Comparison of ENCODE assay signal across 9 mouse cellular contexts in genomic region chr15:86188746-86189470, GRCm38 (mm10). TPM values are rescaled to one million over a fixed set of nuclear protein-coding genes. Genes with fewer than 3 reads are reported as not detected.
DNase-seq lines count a peak whose midpoint lies in the region; ATAC-seq and TF ChIP-seq lines count a peak whose summit lies in the region.
"Had no signal": no experiment of that assay in that cellular context is flagged by ENCODE, and none has a peak within 500 bp of the region (broad histone marks: within the 10 kb centered on the region; RNA-seq: fewer than 3 reads in every experiment).

No protein-coding gene starts in this region.

- no peaks in the 10 kb centered on the region for H3K36me3 ChIP-seq in liver, adult 2 months (ENCODE audit: control insufficient read depth, insufficient read depth, low read length)
- no peaks in the 10 kb centered on the region for H3K36me3 ChIP-seq in liver, embryonic 11.5 days (ENCODE audit: control insufficient read depth, insufficient read depth, low read length)
- H3K36me3 ChIP-seq in stomach, embryonic 15.5 days: no peaks in the 10 kb centered on the region
- H3K36me3 ChIP-seq: G1E had no signal

- no peak for ATAC-seq in liver, embryonic 11.5 days (replicated peaks; ENCODE audit: low FRiP score)
- no peak for ATAC-seq in stomach, embryonic 15.5 days (ENCODE audit: insufficient read depth, low FRiP score, low read depth)

- TF ChIP-seq CTCF in liver, adult 2 months (IDR thresholded peaks at IDR 0.05; ENCODE audit: low read depth, low read length): no peak
- TF ChIP-seq CTCF in lung, adult 2 months (IDR thresholded peaks at IDR 0.05; ENCODE audit: insufficient read depth, low read length): no peak

- DNase-seq in liver, adult 2 months (ENCODE audit: extremely low read depth, low read depth, low spot score): peak; percentile 94
- DNase-seq in liver, embryonic 11.5 days (ENCODE audit: low spot score): no peak
- peak; percentile 81 to 82 for DNase-seq in gastrocnemius, postnatal 36 days
- DNase-seq in kidney, adult 18-20 months: peak; percentile 95
- DNase-seq in lung, adult 2 months: peak; percentile 74
- DNase-seq in right cerebral cortex, postnatal 10 days (ENCODE audit: low spot score in 2 of 2): no peak

- peak overlapping the region; percentile 41 for H3K9ac ChIP-seq in liver, adult 2 months (ENCODE audit: low read depth, low read length)
- H3K9ac ChIP-seq in liver, embryonic 11.5 days (ENCODE audit: low read depth, low read length): no peak overlapping the region
- H3K9ac ChIP-seq in stomach, embryonic 15.5 days: no peak overlapping the region

- H3K9me3 ChIP-seq in liver, embryonic 11.5 days (ENCODE audit: control insufficient read depth, low read length): no peaks in the 10 kb centered on the region
- H3K9me3 ChIP-seq in stomach, embryonic 15.5 days: no peaks in the 10 kb centered on the region
- H3K9me3 ChIP-seq: G1E had no signal

- H3K4me2 ChIP-seq in liver, embryonic 11.5 days: no peak overlapping the region
- H3K4me2 ChIP-seq in stomach, embryonic 15.5 days: 0 out of 2 replicates have a peak overlapping the region, but pooled peaks have one; percentile 10

- peaks cover 4% of the 10 kb centered on the region; the same call in 1 of the 2 replicates for H3K27me3 ChIP-seq in liver, adult 2 months (ENCODE audit: control insufficient read depth, insufficient read depth, low read length)
- H3K27me3 ChIP-seq in liver, embryonic 11.5 days (replicated peaks; ENCODE audit: control insufficient read depth, insufficient read depth, low read length): peaks cover 15% of the 10 kb centered on the region
- no peaks in the 10 kb centered on the region for H3K27me3 ChIP-seq in stomach, embryonic 15.5 days (replicated peaks)

- intact Hi-C loops in gastrocnemius, postnatal 36 days (cut with DNase I): no loop called here

- WGBS in liver, adult 2 months: 5% methylated on average over 10 of the region's 10 CpGs
- 37% methylated on average over 10 of the region's 10 CpGs for WGBS in liver, embryonic 11.5 days
- 14% methylated on average over 10 of the region's 10 CpGs for WGBS in lung, adult 2 months
- WGBS in stomach, embryonic 15.5 days: 24% methylated on average over 10 of the region's 10 CpGs

- H3K27ac ChIP-seq in liver, adult 2 months (replicated peaks; ENCODE audit: insufficient read depth, low read depth, low read length): peak overlapping the region; percentile 72
- H3K27ac ChIP-seq in liver, embryonic 11.5 days (ENCODE audit: low read depth, low read length): no peak overlapping the region
- peak overlapping the region; percentile 63 for H3K27ac ChIP-seq in brown adipose tissue, adult 24 weeks (replicated peaks; ENCODE audit: low read depth, low read length)
- peak overlapping the region; percentile 57 for H3K27ac ChIP-seq in stomach, embryonic 15.5 days

- peak overlapping the region; percentile 5; the same call in 1 of the 2 replicates for H3K4me3 ChIP-seq in liver, adult 2 months (ENCODE audit: insufficient read depth, low read depth, low read length)
- no peak overlapping the region for H3K4me3 ChIP-seq in liver, embryonic 11.5 days (ENCODE audit: low read depth, low read length)
- H3K4me3 ChIP-seq in brown adipose tissue, adult 24 weeks (ENCODE audit: insufficient read depth, low read depth, low read length): no peak overlapping the region
- peak overlapping the region; percentile 12 for H3K4me3 ChIP-seq in lung, adult 2 months (replicated peaks; ENCODE audit: extremely low read depth, low read depth, low read length)
- no peak overlapping the region for H3K4me3 ChIP-seq in stomach, embryonic 15.5 days (replicated peaks)

- TF ChIP-seq POLR2A in liver, adult 2 months (IDR thresholded peaks at IDR 0.05; ENCODE audit: extremely low read depth, insufficient read depth, low read length): no peak
- 0 out of 2 replicates have a peak, but pooled peaks have one; percentile 41 for TF ChIP-seq POLR2A in lung, adult 2 months (IDR thresholded peaks at IDR 0.05; ENCODE audit: borderline replicate concordance, extremely low read depth, low read depth, low read length)

- H3K79me2 ChIP-seq in liver, adult 2 months (ENCODE audit: control insufficient read depth, insufficient read depth, low read length): no peaks in the 10 kb centered on the region

- peaks cover 15% of the 10 kb centered on the region for H3K4me1 ChIP-seq in liver, adult 2 months (ENCODE audit: control insufficient read depth, insufficient read depth, low read length)
- peaks cover 12% of the 10 kb centered on the region for H3K4me1 ChIP-seq in liver, embryonic 11.5 days (replicated peaks; ENCODE audit: control insufficient read depth, insufficient read depth, low read length)
- H3K4me1 ChIP-seq in brown adipose tissue, adult 24 weeks (ENCODE audit: control insufficient read depth, insufficient read depth, insufficient read length, low read length): peaks cover 25% of the 10 kb centered on the region
- peaks cover 28% of the 10 kb centered on the region for H3K4me1 ChIP-seq in lung, adult 2 months (ENCODE audit: control insufficient read depth, insufficient read depth, low read length)
- H3K4me1 ChIP-seq in stomach, embryonic 15.5 days: peaks cover 23% of the 10 kb centered on the region

RNA-seq across cellular contexts. Expression of gene Cerk, which starts 3.0 kb away (rescaled TPM):
- total RNA-seq in liver, adult 2 months (2014; rRNA removed): 3.0 and 3.7 TPM in 2 replicates
- 2.6 and 2.7 TPM in 2 replicates for polyA plus RNA-seq in liver, adult 2 months (2012; rRNA removed)
- polyA plus RNA-seq in liver, embryonic 11.5 days (2014; fragmentation: Nextera tagmentation; extraction: Ambion mirVana): 8.4 and 8.5 TPM in 2 replicates
- 4.5 and 5.0 TPM in 2 replicates for polyA plus RNA-seq in brown adipose tissue, adult 24 weeks (2012; ENCODE audit: insufficient read depth, insufficient read length, missing spikeins)
- 1 to 10 TPM; 3.6 to 5.3 TPM for total RNA-seq in gastrocnemius, postnatal 36 days (2021)
- 38.2 and 40.8 TPM in 2 replicates for polyA plus RNA-seq in lung, adult 2 months (2012; rRNA removed)
- 11.0 and 12.1 TPM in 2 replicates for polyA plus RNA-seq in stomach, embryonic 15.5 days (2015; fragmentation: Nextera tagmentation; extraction: Ambion mirVana)

RNA-seq across cellular contexts. Expression of gene Tbc1d22a, which starts 25.4 kb away (rescaled TPM):
- 9.6 and 13.2 TPM in 2 replicates for total RNA-seq in liver, adult 2 months (2014; rRNA removed)
- polyA plus RNA-seq in liver, adult 2 months (2012; rRNA removed): 14.1 and 14.3 TPM in 2 replicates
- polyA plus RNA-seq in liver, embryonic 11.5 days (2014; fragmentation: Nextera tagmentation; extraction: Ambion mirVana): 10.8 and 11.7 TPM in 2 replicates
- 12.5 and 15.2 TPM in 2 replicates for polyA plus RNA-seq in brown adipose tissue, adult 24 weeks (2012; ENCODE audit: insufficient read depth, insufficient read length, missing spikeins)
- total RNA-seq in gastrocnemius, postnatal 36 days (2021): 10 to 100 TPM; 13.5 to 16.0 TPM
- polyA plus RNA-seq in lung, adult 2 months (2012; rRNA removed): 31.9 and 34.7 TPM in 2 replicates
- polyA plus RNA-seq in stomach, embryonic 15.5 days (2015; fragmentation: Nextera tagmentation; extraction: Ambion mirVana): 10.4 TPM in 2 replicates

Comparison
In these comparisons a context has a peak if more than half of its experiments do, and no peak if none do; other contexts are left out.
1. DNase-seq: peak in liver, adult 2 months (single experiment), gastrocnemius, postnatal 36 days (2 of 2), kidney, adult 18-20 months (single experiment) and lung, adult 2 months (single experiment); none in liver, embryonic 11.5 days (single experiment) and right cerebral cortex, postnatal 10 days (0 of 2).
2. H3K4me3 ChIP-seq: peak in liver, adult 2 months (single experiment) and lung, adult 2 months (single experiment); none in liver, embryonic 11.5 days (single experiment), brown adipose tissue, adult 24 weeks (single experiment) and stomach, embryonic 15.5 days (single experiment).